Mouse (Mus musculus): Measurements from ENCODE around the gene BC030867.

- TF ChIP-seq POLR2A (IDR thresholded peaks at IDR 0.05; ENCODE audit: borderline replicate concordance, extremely low read depth, low read depth, low read length) (no peak), CTCF (IDR thresholded peaks at IDR 0.05; ENCODE audit: insufficient read depth, low read length) (no peak)
Measured at GRCm38 (mm10) chr11:102293971-102294370, 45.3 kb downstream of the BC030867 start.

Measured in lung, adult 2 months (tissue).